Mouse (Mus musculus) small intestine, adult 2 months (tissue): ENCODE results near the gene B4gat1.

Source experiments
- CTCF ChIP-seq: fragments of 200-500 bp; IDR thresholded peaks from 2 replicates; pipeline ENCODE4 v1.5.1; 2012; ENCODE audit warnings: low read depth, mild to moderate bottlenecking, control low read depth, inconsistent platforms, low read length, moderate library complexity, mixed read lengths; ENCODE audit not compliant: insufficient replicate concordance, insufficient read length; ENCODE audit errors: extremely low read depth
- POLR2A ChIP-seq: fragments of 200-500 bp; IDR thresholded peaks from 2 replicates; pipeline ENCODE4 v1.6.1; 2012; ENCODE audit warnings: low read depth, mild to moderate bottlenecking, control low read depth, inconsistent platforms, low read length, moderate library complexity

DNA sequence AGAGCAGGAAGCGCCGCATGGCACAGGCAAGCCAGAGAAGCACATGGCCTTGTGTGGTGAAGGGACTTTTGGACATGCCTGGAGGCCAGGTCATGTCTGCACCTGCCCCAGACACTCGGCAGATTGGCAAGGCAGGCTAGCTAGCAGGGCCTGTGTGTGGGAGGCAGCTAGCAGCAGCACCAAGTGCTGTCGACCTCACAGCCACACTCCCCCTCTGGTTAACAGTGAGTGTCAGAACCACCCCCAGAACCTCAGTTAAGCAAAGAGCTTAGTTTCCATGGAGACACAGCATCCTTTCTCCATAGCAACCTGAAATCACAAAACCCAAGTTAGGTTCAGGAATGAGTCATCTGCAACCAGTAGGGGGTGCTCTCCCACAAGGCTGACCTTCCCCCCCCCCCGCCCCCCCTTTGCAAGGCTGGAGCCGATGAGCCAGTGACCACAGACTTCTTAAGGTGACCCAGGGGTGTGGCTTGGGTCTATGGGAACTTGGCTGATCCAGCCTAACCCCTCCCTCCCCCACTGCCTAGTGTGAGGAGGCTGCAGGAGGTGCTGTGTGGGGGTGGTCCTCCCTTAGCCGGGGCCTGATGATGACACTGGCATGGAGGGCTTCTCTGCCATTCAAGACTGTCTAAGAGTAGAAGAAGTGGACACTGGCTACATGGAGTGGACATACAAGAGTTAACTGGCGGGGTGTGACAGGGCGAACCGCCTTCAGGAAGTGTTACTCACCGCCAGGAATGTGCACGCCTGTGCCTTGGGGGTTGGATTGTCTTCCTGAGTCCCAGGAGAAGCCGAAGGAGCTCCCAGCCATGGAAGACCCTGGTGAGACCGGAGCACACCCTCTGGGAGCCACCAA lies 11.7 kb downstream of the B4gat1 start, which contains the start of gene Rin1:
- TF ChIP-seq POLR2A (no peak), CTCF (peak; percentile 40; the same call in 1 of the 2 replicates)
